Mouse (Mus musculus): ENCODE measurements around the gene Got1. TPM values are rescaled to one million over a fixed set of nuclear protein-coding genes. Genes with fewer than 3 reads are reported as not detected.

Gene Got1
- total RNA-seq, 2 experiments from 2014 or later, result 1,066 to 1,082 TPM

Other genes starting within 250 kb of the Got1 start
- under 1 TPM in 1 of 2 experiments, not detected in 1; 0.31 TPM for gene Hpse2, start 136.2 kb downstream of the Got1 start, total RNA-seq (2021)
- gene Cnnm1, start 84.2 kb downstream of the Got1 start, total RNA-seq (2021), result under 1 TPM in 1 of 2 experiments, not detected in 1; 0.31 TPM
- gene Nkx2-3, start 87.7 kb upstream of the Got1 start, total RNA-seq (2021), result not detected
- gene Slc25a28, start 150.3 kb upstream of the Got1 start, total RNA-seq (2021), result 10 to 100 TPM; 27.1 to 28.0 TPM
- 1 to 10 TPM; 2.1 to 2.4 TPM for gene Entpd7, start 165.1 kb upstream of the Got1 start, total RNA-seq (2021)
- gene Cutc, start 228.4 kb upstream of the Got1 start, total RNA-seq (2021), result 10 to 100 TPM; 14.3 to 15.3 TPM
- gene Cox15, start 228.4 kb upstream of the Got1 start, total RNA-seq (2021), result 10 to 100 TPM; 23.5 to 26.0 TPM

Measured in heart, adult 18-20 months (tissue).